Comparison of ENCODE assay signal across 11 mouse cellular contexts in the genomic region with DNA sequence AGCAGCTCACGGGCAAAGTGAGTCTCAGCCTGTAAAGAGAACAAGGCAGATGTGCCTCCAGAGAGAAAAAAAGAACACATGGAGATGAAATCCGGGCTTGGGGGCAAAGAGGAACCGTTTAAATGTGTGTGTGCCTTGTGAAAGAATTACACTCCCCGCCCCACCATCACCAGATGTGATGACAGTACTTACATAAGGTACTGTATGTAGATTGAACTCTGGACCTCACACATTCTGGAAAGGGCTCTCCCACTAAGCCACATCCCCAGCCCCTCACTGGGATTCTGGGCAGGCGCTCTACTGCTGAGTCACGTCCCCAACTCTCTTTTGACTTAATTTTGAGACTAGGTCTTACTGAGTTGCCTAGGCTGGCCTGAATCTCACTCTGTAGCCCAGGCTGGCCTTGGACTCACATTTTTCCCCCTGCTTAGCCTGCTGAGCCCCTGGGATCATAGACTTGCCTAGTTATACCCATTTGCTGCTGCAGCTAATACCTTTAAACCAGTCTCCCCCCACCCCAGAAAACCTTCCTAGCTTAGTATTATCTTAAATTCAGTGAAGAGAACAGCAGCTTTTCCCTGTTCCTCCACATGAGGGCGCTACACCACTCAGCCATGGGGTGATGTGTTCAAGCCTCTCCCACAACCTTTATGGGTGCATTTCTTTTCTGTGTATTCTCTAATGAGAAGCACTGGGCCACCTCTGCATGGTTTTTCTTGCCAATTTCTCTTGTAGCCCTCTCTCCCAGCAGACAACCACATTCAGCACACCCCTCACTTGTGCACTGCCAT. TPM values are rescaled to one million over a fixed set of nuclear protein-coding genes. Genes with fewer than 3 reads are reported as not detected.
DNase-seq lines count a peak whose midpoint lies in the region; ATAC-seq and TF ChIP-seq lines count a peak whose summit lies in the region.
"Had no signal": no experiment of that assay in that cellular context is flagged by ENCODE, and none has a peak within 500 bp of the region (broad histone marks: within the 10 kb centered on the region; RNA-seq: fewer than 3 reads in every experiment).

No protein-coding gene starts in this region.

- no peak overlapping the region for H3K27ac ChIP-seq in kidney, embryonic 16.5 days (ENCODE audit: low read length)
- no peak overlapping the region for H3K27ac ChIP-seq in liver, embryonic 14.5 days
- H3K27ac ChIP-seq in hindbrain, embryonic 16.5 days (ENCODE audit: low read depth, low read length) = no peak overlapping the region
- H3K27ac ChIP-seq: forebrain, embryonic 12.5 days; lung, embryonic 15.5 days; neural tube, embryonic 12.5 days had no signal

- H3K4me2 ChIP-seq in kidney, embryonic 16.5 days (replicated peaks; ENCODE audit: low read depth, low read length) = no peak overlapping the region
- no peak overlapping the region for H3K4me2 ChIP-seq in liver, embryonic 14.5 days (ENCODE audit: low read depth)
- H3K4me2 ChIP-seq in hindbrain, embryonic 16.5 days (ENCODE audit: low read length) = no peak overlapping the region
- H3K4me2 ChIP-seq: forebrain, embryonic 12.5 days; lung, embryonic 15.5 days; neural tube, embryonic 12.5 days had no signal

- 74% methylated on average over 7 of the region's 7 CpGs for WGBS in kidney, embryonic 16.5 days
- 39% methylated on average over 7 of the region's 7 CpGs for WGBS in liver, embryonic 14.5 days (ENCODE audit: insufficient replicate concordance)
- WGBS in hindbrain, embryonic 16.5 days = 69% methylated on average over 7 of the region's 7 CpGs

- no peak overlapping the region for H3K9ac ChIP-seq in kidney, embryonic 16.5 days (replicated peaks; ENCODE audit: low read length)
- no peak overlapping the region for H3K9ac ChIP-seq in liver, embryonic 14.5 days (replicated peaks)
- no peak overlapping the region for H3K9ac ChIP-seq in hindbrain, embryonic 16.5 days (ENCODE audit: low read depth, low read length)
- H3K9ac ChIP-seq: forebrain, embryonic 12.5 days; lung, embryonic 15.5 days; neural tube, embryonic 12.5 days had no signal

- CTCF ChIA-PET in Patski (lab: Charles Lee) = interaction anchor here (0.6 to 2.4 kb wide), 5 partner anchors 14 to 42 kb away, joined by 4 to 13 read pairs (median 6); partner anchors contain the start of gene Fis1

- peak; percentile 32 to 52 for DNase-seq in kidney, adult 8-10 months
- peak; percentile 55 to 58 for DNase-seq in B cell, adult 2 months
- no peak for DNase-seq in Patski (ENCODE audit: low read depth, low spot score)
- no peak for DNase-seq in liver, embryonic 14.5 days (ENCODE audit: low read depth in 3 of 3, low spot score in 3 of 3)
- DNase-seq in yolk sac, embryonic 10.5 days (ENCODE audit: low spot score) = no peak
- no peak for DNase-seq in left cerebral cortex, postnatal 10 days (ENCODE audit: extremely low spot score in 1 of 2, low spot score in 2 of 2)

- no peaks in the 10 kb centered on the region for H3K36me3 ChIP-seq in kidney, embryonic 16.5 days (ENCODE audit: insufficient read depth, low read length)
- H3K36me3 ChIP-seq in liver, embryonic 14.5 days (replicated peaks; ENCODE audit: control insufficient read depth, insufficient read depth, low read depth) = no peaks in the 10 kb centered on the region
- H3K36me3 ChIP-seq in hindbrain, embryonic 16.5 days (ENCODE audit: control insufficient read depth, insufficient read depth, low read length) = no peaks in the 10 kb centered on the region
- H3K36me3 ChIP-seq: forebrain, embryonic 12.5 days; lung, embryonic 15.5 days; neural tube, embryonic 12.5 days had no signal

- H3K4me3 ChIP-seq in kidney, embryonic 16.5 days (ENCODE audit: low read length) = no peak overlapping the region
- H3K4me3 ChIP-seq in liver, embryonic 14.5 days (ENCODE audit: insufficient read depth in 1 of 2, low read depth in 2 of 2, low read length in 2 of 2) = no peak overlapping the region
- H3K4me3 ChIP-seq in hindbrain, embryonic 16.5 days (ENCODE audit: low read length) = no peak overlapping the region
- H3K4me3 ChIP-seq: forebrain, embryonic 12.5 days; lung, embryonic 15.5 days; neural tube, embryonic 12.5 days had no signal

- H3K4me1 ChIP-seq in kidney, embryonic 16.5 days (ENCODE audit: insufficient read depth, low read length) = no peaks in the 10 kb centered on the region
- H3K4me1 ChIP-seq in liver, embryonic 14.5 days (replicated peaks; ENCODE audit: control insufficient read depth in 2 of 2, insufficient read depth in 2 of 2, low read length in 1 of 2) = no peaks in the 10 kb centered on the region
- H3K4me1 ChIP-seq in hindbrain, embryonic 16.5 days (ENCODE audit: control insufficient read depth, insufficient read depth, low read depth, low read length) = no peaks in the 10 kb centered on the region
- H3K4me1 ChIP-seq: forebrain, embryonic 12.5 days; lung, embryonic 15.5 days; neural tube, embryonic 12.5 days had no signal

- H3K27me3 ChIP-seq in kidney, embryonic 16.5 days (ENCODE audit: insufficient read depth, low read length) = no peaks in the 10 kb centered on the region
- H3K27me3 ChIP-seq in Patski = no peaks in the 10 kb centered on the region
- H3K27me3 ChIP-seq in liver, embryonic 14.5 days (ENCODE audit: control insufficient read depth, insufficient read depth, low read length) = no peaks in the 10 kb centered on the region
- no peaks in the 10 kb centered on the region for H3K27me3 ChIP-seq in hindbrain, embryonic 16.5 days (replicated peaks; ENCODE audit: control insufficient read depth, insufficient read depth, low read length)
- H3K27me3 ChIP-seq: forebrain, embryonic 12.5 days; lung, embryonic 15.5 days; neural tube, embryonic 12.5 days had no signal

- POLR2A ChIA-PET in Patski (lab: Charles Lee) = no interaction called here

- H3K9me3 ChIP-seq in kidney, embryonic 16.5 days (ENCODE audit: low read length) = no peaks in the 10 kb centered on the region
- no peaks in the 10 kb centered on the region for H3K9me3 ChIP-seq in liver, embryonic 14.5 days (ENCODE audit: control insufficient read depth, low read length)
- no peaks in the 10 kb centered on the region for H3K9me3 ChIP-seq in hindbrain, embryonic 16.5 days (ENCODE audit: control insufficient read depth, low read length)
- H3K9me3 ChIP-seq: forebrain, embryonic 12.5 days; lung, embryonic 15.5 days; neural tube, embryonic 12.5 days had no signal

- intact Hi-C loops in left cerebral cortex, postnatal 10 days (cut with DNase I) = no loop called here

- ATAC-seq in kidney, embryonic 16.5 days (ENCODE audit: low FRiP score, low TSS enrichment) = no peak
- ATAC-seq in Patski = no peak
- no peak for ATAC-seq in liver, embryonic 14.5 days (ENCODE audit: insufficient read depth)
- no peak for ATAC-seq in hindbrain, embryonic 16.5 days

- no peak for TF ChIP-seq EP300 in liver, embryonic 14.5 days (IDR thresholded peaks at IDR 0.05; ENCODE audit: low read depth)

- in situ Hi-C loops in Patski (cut with MboI; ENCODE audit: low pct_unique_long_range_greater_than_20kb) = no loop called here

- TF ChIP-seq CTCF in Patski (IDR thresholded peaks at IDR 0.05) = peak; percentile 77
- TF ChIP-seq CTCF in liver, embryonic 14.5 days (IDR thresholded peaks at IDR 0.05; ENCODE audit: low read depth) = peak; percentile 66

RNA-seq across cellular contexts. Expression of gene Fis1, which starts 17.0 kb away (rescaled TPM):
- 291 and 296 TPM in 2 replicates for polyA plus RNA-seq in kidney, embryonic 16.5 days (2015; fragmentation: Nextera tagmentation; extraction: Ambion mirVana)
- 280 TPM for polyA plus RNA-seq in Patski (2021)
- polyA plus RNA-seq in liver, embryonic 14.5 days (2012; rRNA removed) = 115 and 154 TPM in 2 replicates
- polyA plus RNA-seq in liver, embryonic 14.5 days (2014; fragmentation: Nextera tagmentation; extraction: Ambion mirVana) = 239 and 242 TPM in 2 replicates
- 370 and 382 TPM in 2 replicates for polyA plus RNA-seq in hindbrain, embryonic 16.5 days (2015; fragmentation: Nextera tagmentation; extraction: Ambion mirVana)
- total RNA-seq in left cerebral cortex, postnatal 10 days (2021) = 100 to 1,000 TPM; 226 to 227 TPM

RNA-seq across cellular contexts. Expression of gene Ift22, which starts 28.1 kb away (rescaled TPM):
- 87.8 and 88.1 TPM in 2 replicates for polyA plus RNA-seq in kidney, embryonic 16.5 days (2015; fragmentation: Nextera tagmentation; extraction: Ambion mirVana)
- polyA plus RNA-seq in Patski (2021) = 73.2 TPM
- 1.6 and 2.5 TPM in 2 replicates for polyA plus RNA-seq in liver, embryonic 14.5 days (2012; rRNA removed)
- 9.9 and 10.5 TPM in 2 replicates for polyA plus RNA-seq in liver, embryonic 14.5 days (2014; fragmentation: Nextera tagmentation; extraction: Ambion mirVana)
- polyA plus RNA-seq in hindbrain, embryonic 16.5 days (2015; fragmentation: Nextera tagmentation; extraction: Ambion mirVana) = 136 and 142 TPM in 2 replicates
- 10 to 100 TPM; 88.2 to 88.9 TPM for total RNA-seq in left cerebral cortex, postnatal 10 days (2021)

RNA-seq across cellular contexts. Expression of gene Cldn15, which starts 30.3 kb away (rescaled TPM):
- polyA plus RNA-seq in kidney, embryonic 16.5 days (2015; fragmentation: Nextera tagmentation; extraction: Ambion mirVana) = 4.0 and 4.9 TPM in 2 replicates
- polyA plus RNA-seq in Patski (2021) = 0.22 TPM
- 2.8 and 3.5 TPM in 2 replicates for polyA plus RNA-seq in liver, embryonic 14.5 days (2012; rRNA removed)
- 4.2 TPM in 2 replicates for polyA plus RNA-seq in liver, embryonic 14.5 days (2014; fragmentation: Nextera tagmentation; extraction: Ambion mirVana)
- 0.16 and 0.30 TPM in 2 replicates for polyA plus RNA-seq in hindbrain, embryonic 16.5 days (2015; fragmentation: Nextera tagmentation; extraction: Ambion mirVana)
- total RNA-seq in left cerebral cortex, postnatal 10 days (2021) = not detected

RNA-seq across cellular contexts. Expression of gene Plod3, which starts 50.7 kb away (rescaled TPM):
- 59.7 and 64.4 TPM in 2 replicates for polyA plus RNA-seq in kidney, embryonic 16.5 days (2015; fragmentation: Nextera tagmentation; extraction: Ambion mirVana)
- 202 TPM for polyA plus RNA-seq in Patski (2021)
- 13.8 and 13.9 TPM in 2 replicates for polyA plus RNA-seq in liver, embryonic 14.5 days (2012; rRNA removed)
- 7.2 and 7.5 TPM in 2 replicates for polyA plus RNA-seq in liver, embryonic 14.5 days (2014; fragmentation: Nextera tagmentation; extraction: Ambion mirVana)
- polyA plus RNA-seq in hindbrain, embryonic 16.5 days (2015; fragmentation: Nextera tagmentation; extraction: Ambion mirVana) = 36.3 and 39.7 TPM in 2 replicates
- total RNA-seq in left cerebral cortex, postnatal 10 days (2021) = 10 to 100 TPM; 32.5 to 39.6 TPM

RNA-seq across cellular contexts. Expression of gene Znhit1, which starts 51.7 kb away (rescaled TPM):
- 90.5 and 97.7 TPM in 2 replicates for polyA plus RNA-seq in kidney, embryonic 16.5 days (2015; fragmentation: Nextera tagmentation; extraction: Ambion mirVana)
- polyA plus RNA-seq in Patski (2021) = 99.6 TPM
- 25.4 and 29.3 TPM in 2 replicates for polyA plus RNA-seq in liver, embryonic 14.5 days (2012; rRNA removed)
- polyA plus RNA-seq in liver, embryonic 14.5 days (2014; fragmentation: Nextera tagmentation; extraction: Ambion mirVana) = 46.2 and 51.2 TPM in 2 replicates
- 144 and 156 TPM in 2 replicates for polyA plus RNA-seq in hindbrain, embryonic 16.5 days (2015; fragmentation: Nextera tagmentation; extraction: Ambion mirVana)
- total RNA-seq in left cerebral cortex, postnatal 10 days (2021) = 10 to 100 TPM; 77.5 to 84.5 TPM

Comparison
In these comparisons a context has a peak if more than half of its experiments do, and no peak if none do; other contexts are left out.
1. DNase-seq: peak in kidney, adult 8-10 months (2 of 2) and B cell, adult 2 months (2 of 2); none in Patski (single experiment), liver, embryonic 14.5 days (0 of 3), yolk sac, embryonic 10.5 days (single experiment) and left cerebral cortex, postnatal 10 days (0 of 2).